Mouse (Mus musculus) heart, adult 2 months (tissue): ENCODE measurements around the gene Mcam.

ENCODE experiments used
- CTCF ChIP-seq: fragments of 200-600 bp; IDR thresholded peaks from 2 replicates; pipeline ENCODE4 v1.8.1; 2022; ENCODE audit warnings: antibody characterized with exemption, mild to moderate bottlenecking, moderate library complexity
- POLR2A ChIP-seq: fragments of 200-500 bp; IDR thresholded peaks from 2 replicates; pipeline ENCODE4 v1.6.1; 2011; ENCODE audit warnings: mild to moderate bottlenecking, low read depth, low read length, control low read depth; ENCODE audit not compliant: insufficient read depth

DNA sequence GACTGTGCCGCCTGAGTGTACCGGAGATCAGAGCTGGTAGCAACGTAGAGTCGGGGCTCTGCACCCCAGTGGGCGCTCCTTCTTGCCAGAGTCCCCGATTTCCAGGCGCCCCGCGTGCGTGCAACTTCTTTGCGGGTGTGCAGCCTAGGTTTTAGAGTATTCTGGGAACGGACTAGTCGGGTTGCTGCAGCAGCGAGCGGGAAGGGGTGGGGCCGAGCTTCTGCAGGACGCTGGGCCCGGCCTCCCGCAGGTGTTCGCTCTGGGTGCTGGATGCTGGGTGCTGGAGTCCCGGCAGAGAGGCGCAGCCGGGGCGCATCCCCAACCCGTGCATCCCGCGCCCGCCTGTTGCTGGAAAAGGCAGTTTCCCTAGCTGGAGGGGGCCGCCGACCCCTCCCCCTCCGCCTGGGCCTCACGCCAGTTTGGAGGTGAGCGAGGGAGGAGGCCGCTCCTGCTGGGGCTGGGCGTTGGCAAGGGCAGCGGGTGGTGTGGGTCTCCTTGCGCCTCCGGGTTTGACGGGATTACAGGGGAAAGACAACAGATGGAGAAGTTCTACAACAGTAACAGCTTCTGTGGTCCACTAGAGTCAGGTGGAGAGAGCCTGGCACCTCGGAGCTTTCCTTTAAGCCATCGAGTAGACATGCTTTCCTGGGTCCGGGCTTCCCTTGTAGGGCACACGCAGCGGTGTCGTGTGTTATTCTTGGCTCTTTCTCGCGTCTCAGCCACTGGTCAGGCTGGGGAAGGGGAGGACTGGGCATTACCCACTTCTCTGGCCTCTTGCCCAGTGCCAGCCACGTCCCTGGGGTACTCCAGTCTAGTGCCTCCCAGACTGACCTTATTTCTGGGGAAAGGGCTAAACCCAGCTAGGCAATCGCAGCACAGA lies 822 bp downstream of the Mcam start:
- no peak for TF ChIP-seq POLR2A
- TF ChIP-seq CTCF, result no peak
